Mouse (Mus musculus) ES-Bruce4 (cell line): ENCODE data around the gene Igf1r.

ENCODE experiments used
- CTCF ChIP-seq: IDR thresholded peaks from one replicate; pipeline ENCODE4 v1.8.1; 2011; ENCODE audit warnings: low read depth, low read length
- POLR2A ChIP-seq: IDR thresholded peaks from one replicate; pipeline ENCODE4 v1.8.1; 2011; ENCODE audit warnings: low read length; ENCODE audit not compliant: insufficient read depth

GRCm38 (mm10) chr7:68071050-68071449, 118.4 kb downstream of the Igf1r start:
- TF ChIP-seq POLR2A (no peak), CTCF (no peak)
